18 mouse cellular contexts compared by ENCODE assay signal in genomic region chr3:114507690-114508332, GRCm38 (mm10).
DNase-seq lines count a peak whose midpoint lies in the region; ATAC-seq and TF ChIP-seq lines count a peak whose summit lies in the region.
"Had no signal": no experiment of that assay in that cellular context is flagged by ENCODE, and none has a peak within 500 bp of the region (broad histone marks: within the 10 kb centered on the region; RNA-seq: fewer than 3 reads in every experiment).

No protein-coding gene starts in this region.

- H3K9me3 ChIP-seq in neural tube, embryonic 11.5 days (ENCODE audit: control insufficient read depth, low read length), result no peaks in the 10 kb centered on the region
- H3K9me3 ChIP-seq in forebrain, embryonic 15.5 days, result no peaks in the 10 kb centered on the region
- H3K9me3 ChIP-seq in hindbrain, postnatal 0 days (ENCODE audit: low read length), result no peaks in the 10 kb centered on the region
- H3K9me3 ChIP-seq: embryonic facial prominence, embryonic 10.5 days had no signal

- no peaks in the 10 kb centered on the region for H3K36me3 ChIP-seq in neural tube, embryonic 11.5 days (ENCODE audit: control insufficient read depth, insufficient read depth, low read length)
- H3K36me3 ChIP-seq in forebrain, embryonic 15.5 days, result no peaks in the 10 kb centered on the region
- H3K36me3 ChIP-seq in hindbrain, postnatal 0 days (ENCODE audit: insufficient read depth, low read length), result no peaks in the 10 kb centered on the region
- H3K36me3 ChIP-seq: embryonic facial prominence, embryonic 10.5 days; G1E had no signal

- H3K4me3 ChIP-seq in neural tube, embryonic 11.5 days (ENCODE audit: low read depth, low read length), result no peak overlapping the region
- no peak overlapping the region for H3K4me3 ChIP-seq in forebrain, embryonic 15.5 days
- H3K4me3 ChIP-seq in hindbrain, postnatal 0 days (ENCODE audit: low read length), result no peak overlapping the region
- H3K4me3 ChIP-seq: embryonic facial prominence, embryonic 10.5 days; erythroblast, embryonic 14.5 days had no signal

- no peaks in the 10 kb centered on the region for H3K27me3 ChIP-seq in neural tube, embryonic 11.5 days (ENCODE audit: control insufficient read depth, insufficient read depth, low read length)
- H3K27me3 ChIP-seq in forebrain, embryonic 15.5 days, result no peaks in the 10 kb centered on the region
- no peaks in the 10 kb centered on the region for H3K27me3 ChIP-seq in hindbrain, postnatal 0 days (ENCODE audit: insufficient read depth, low read length)

- no peak overlapping the region for H3K9ac ChIP-seq in neural tube, embryonic 11.5 days (ENCODE audit: low read length)
- H3K9ac ChIP-seq in forebrain, embryonic 15.5 days (replicated peaks), result no peak overlapping the region
- H3K9ac ChIP-seq in hindbrain, postnatal 0 days (replicated peaks; ENCODE audit: low read length), result no peak overlapping the region

- no peak overlapping the region for H3K4me2 ChIP-seq in neural tube, embryonic 11.5 days (ENCODE audit: low read depth)
- no peak overlapping the region for H3K4me2 ChIP-seq in forebrain, embryonic 15.5 days (replicated peaks)
- no peak overlapping the region for H3K4me2 ChIP-seq in hindbrain, postnatal 0 days (ENCODE audit: low read depth, low read length)

- 45% methylated on average over 7 of the region's 7 CpGs for WGBS in neural tube, embryonic 11.5 days
- WGBS in forebrain, embryonic 15.5 days, result 57% methylated on average over 7 of the region's 7 CpGs
- 61% methylated on average over 7 of the region's 7 CpGs for WGBS in hindbrain, postnatal 0 days

- no peak overlapping the region for H3K27ac ChIP-seq in neural tube, embryonic 11.5 days (ENCODE audit: low read depth, low read length)
- no peak overlapping the region for H3K27ac ChIP-seq in forebrain, embryonic 15.5 days (replicated peaks)
- H3K27ac ChIP-seq in hindbrain, postnatal 0 days, result no peak overlapping the region
- H3K27ac ChIP-seq: embryonic facial prominence, embryonic 10.5 days had no signal

- ATAC-seq in neural tube, embryonic 11.5 days (ENCODE audit: insufficient read depth, low FRiP score, low TSS enrichment), result peak; percentile 76
- peak; percentile 43; the same call in 1 of the 2 replicates for ATAC-seq in forebrain, embryonic 15.5 days (replicated peaks)
- ATAC-seq in hindbrain, postnatal 0 days, result peak; percentile 75

- TF ChIP-seq CTCF in hindbrain, postnatal 0 days (IDR thresholded peaks at IDR 0.05; ENCODE audit: low read depth), result no peak

- no peaks in the 10 kb centered on the region for H3K4me1 ChIP-seq in neural tube, embryonic 11.5 days (ENCODE audit: control insufficient read depth, insufficient read depth, low read length)
- H3K4me1 ChIP-seq in forebrain, embryonic 15.5 days, result no peaks in the 10 kb centered on the region
- H3K4me1 ChIP-seq in hindbrain, postnatal 0 days (ENCODE audit: insufficient read depth, low read length), result no peaks in the 10 kb centered on the region
- H3K4me1 ChIP-seq: embryonic facial prominence, embryonic 10.5 days had no signal

- peak; percentile 11 for DNase-seq in neural tube, embryonic 11.5 days (ENCODE audit: low spot score)
- no peak for DNase-seq in neural tube, embryonic 10.5 days (ENCODE audit: extremely low spot score, low spot score)
- DNase-seq in hindbrain, postnatal 0 days (ENCODE audit: low spot score), result peak; percentile 41
- no peak for DNase-seq in frontal cortex, postnatal 14 days (ENCODE audit: low spot score in 2 of 2)
- no peak for DNase-seq in kidney, adult 8-10 months
- no peak for DNase-seq in right cerebral cortex, postnatal 36 days (ENCODE audit: low spot score in 2 of 2)
- DNase-seq in liver, result no peak
- DNase-seq: cerebellum, adult 9-10 months; heart, adult 18-20 months; heart, postnatal 10 days; kidney, postnatal 10 days; lung, adult 2 months; lung, postnatal 4 days; right cerebral cortex, postnatal 14 days had no signal

Comparison
In these comparisons a context has a peak if more than half of its experiments do, and no peak if none do; other contexts are left out.
1. DNase-seq: peak in neural tube, embryonic 11.5 days (single experiment) and hindbrain, postnatal 0 days (single experiment); none in neural tube, embryonic 10.5 days (single experiment), frontal cortex, postnatal 14 days (0 of 2), kidney, adult 8-10 months (0 of 2), right cerebral cortex, postnatal 36 days (0 of 2) and liver (single experiment).
2. Peak in every context shown above with its lines, with median percentiles within 50 percentile points of each other: ATAC-seq.